Mouse (Mus musculus): ENCODE data around the gene Trim52. TPM values are rescaled to one million over a fixed set of nuclear protein-coding genes. Genes with fewer than 3 reads are reported as not detected.
"Not testable (repeated sequence)": the region's sequence is repeated elsewhere in the genome, so short reads cannot be mapped to it uniquely, and the experiment has no call there.

Trim52 gene
- total RNA-seq (2021) = not detected
- long read RNA-seq, experiment 1 = 0 reads
- long read RNA-seq, experiment 2 = 0 reads

GRCm38 (mm10) chr14:106105980-106106379 lies at the start of gene Trim52:
Trim52 (plus strand) TSS chr14:106106198.
- DNase-seq (ENCODE audit: low spot score in 2 of 2) = no peak

DNA sequence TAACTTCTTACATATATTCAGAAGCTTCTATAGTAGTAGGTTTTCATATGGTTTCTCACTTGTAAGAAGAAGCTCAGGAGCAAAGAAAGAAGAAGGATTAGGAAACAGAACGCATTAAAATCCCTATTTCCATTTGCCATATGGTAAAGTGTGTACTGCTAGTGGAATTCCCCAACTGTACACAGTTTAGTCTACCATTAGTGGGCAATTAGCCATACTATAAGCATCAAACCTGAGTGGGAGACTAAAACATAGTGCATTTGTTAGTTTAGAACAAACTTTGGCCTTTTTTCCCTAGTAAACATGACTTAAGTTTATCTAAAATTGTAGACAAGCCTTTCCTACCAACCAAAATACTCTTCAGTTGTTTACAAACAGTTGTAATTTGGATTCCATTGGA lies 33.4 kb upstream of the Trim52 start:
- no peak for DNase-seq (ENCODE audit: low spot score in 2 of 2)

DNA sequence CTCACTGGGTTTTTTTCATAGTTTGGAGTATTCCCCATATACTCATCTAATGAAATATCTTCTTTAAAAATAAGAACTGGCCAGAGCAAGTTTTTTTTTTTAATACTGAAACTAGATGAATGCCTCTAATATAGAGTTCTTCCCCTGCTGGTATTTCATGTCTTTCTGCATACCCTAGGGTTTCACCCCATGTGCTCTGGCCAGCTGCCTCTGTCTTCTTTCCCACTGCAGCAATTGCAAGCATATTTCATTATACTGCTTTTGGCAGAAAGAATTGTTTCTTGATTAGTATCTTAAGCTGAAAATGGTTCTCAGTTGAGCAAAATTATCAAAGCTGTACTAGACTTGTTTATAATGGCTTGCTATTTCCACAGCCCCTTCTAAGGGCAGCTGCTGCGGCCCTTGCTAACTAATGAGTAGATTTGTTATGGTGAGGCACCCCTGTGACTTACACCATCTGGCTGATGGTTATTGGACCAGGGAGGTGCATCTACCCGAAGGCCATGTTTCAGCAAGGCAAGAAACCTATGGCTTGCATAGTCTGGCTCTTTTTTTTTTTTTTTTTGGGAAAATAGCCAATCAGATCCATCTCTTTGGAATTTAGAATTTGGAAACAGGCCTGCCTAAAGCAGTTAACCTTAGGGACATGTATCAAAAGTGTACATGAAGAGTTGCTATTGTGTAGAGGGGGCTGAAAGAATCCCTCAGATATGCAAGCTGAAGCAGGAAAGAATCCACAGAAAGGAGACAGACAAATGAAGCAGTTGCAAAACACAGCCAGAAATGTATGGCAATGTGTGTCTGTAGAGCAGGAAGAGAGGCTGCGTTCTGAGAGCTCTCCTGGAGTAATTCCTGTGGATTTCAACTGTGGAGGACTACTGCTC lies 30.6 kb upstream of the Trim52 start:
- no peak for DNase-seq (ENCODE audit: low spot score in 2 of 2)

GRCm38 (mm10) chr14:106088480-106089037 lies 17.4 kb upstream of the Trim52 start:
- no peak for DNase-seq (ENCODE audit: low spot score in 2 of 2)

DNA sequence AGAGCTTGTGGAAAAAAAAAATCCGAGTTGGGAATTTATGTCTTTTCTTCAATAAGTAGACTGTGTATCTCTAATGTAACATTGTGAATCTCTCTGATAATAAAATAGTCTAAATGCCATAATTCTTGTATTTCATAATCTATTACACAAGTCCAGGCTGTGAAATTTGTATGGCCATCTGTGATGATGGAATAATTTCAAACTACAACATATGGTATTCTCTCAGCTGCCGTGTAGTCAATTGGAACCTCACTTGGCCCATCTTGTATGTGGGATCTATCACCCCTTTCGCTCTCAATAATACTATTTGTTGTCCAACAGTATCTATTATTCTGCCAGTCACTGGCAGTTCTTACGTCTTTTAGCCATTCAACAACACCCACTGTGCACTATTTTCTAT lies 9.2 kb upstream of the Trim52 start:
- no peak for DNase-seq (ENCODE audit: low spot score in 2 of 2)

DNA sequence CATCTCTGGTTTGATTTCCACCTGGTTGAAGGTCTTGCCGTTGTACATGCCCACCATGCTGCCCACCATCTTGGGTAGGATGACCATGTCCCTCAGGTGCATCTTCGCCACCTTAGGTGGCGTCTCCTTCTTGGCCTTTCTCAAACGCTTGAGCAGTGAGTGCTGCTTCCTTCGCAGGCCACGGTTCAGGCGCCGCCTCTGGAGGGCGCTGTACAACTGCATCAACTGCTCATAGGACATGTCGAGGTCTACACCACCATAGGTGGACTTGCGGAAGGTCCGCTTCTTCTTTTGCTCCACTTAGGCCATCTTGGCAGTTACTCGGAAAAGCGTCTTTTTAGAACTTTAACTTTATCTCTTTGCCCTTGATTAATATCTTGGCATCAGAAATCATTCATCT lies 5.1 kb upstream of the Trim52 start:
- no peak for DNase-seq (ENCODE audit: low spot score in 2 of 2)

- no peak for DNase-seq (ENCODE audit: low spot score in 2 of 2)
These were observed 427 bp downstream of the Trim52 start for GRCm38 (mm10) chr14:106106425-106106824.

- no peak for DNase-seq (ENCODE audit: low spot score in 2 of 2)
These were observed 13.4 kb downstream of the Trim52 start for GRCm38 (mm10) chr14:106119371-106119770.

GRCm38 (mm10) chr14:106136272-106136671 lies 30.3 kb downstream of the Trim52 start:
- no peak for DNase-seq (ENCODE audit: low spot score in 2 of 2)

DNA sequence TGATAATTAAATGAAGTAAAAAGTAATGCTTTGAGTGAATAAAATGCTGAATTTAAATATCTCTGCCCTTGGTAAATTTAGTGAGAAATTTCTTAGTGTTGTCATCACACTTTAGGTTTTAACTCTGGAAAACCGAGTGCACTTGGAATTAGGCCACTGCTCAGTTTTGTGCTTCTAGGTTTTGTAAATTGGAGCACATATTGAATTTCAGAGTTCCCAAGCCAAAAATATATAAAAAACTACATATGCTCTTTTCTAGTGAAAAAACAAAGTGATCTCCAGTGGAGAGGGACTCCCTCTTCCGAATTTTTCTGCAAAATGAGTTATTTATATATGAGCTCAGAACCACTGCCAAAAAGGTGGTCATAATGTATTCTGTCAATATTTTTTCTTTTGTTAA lies 45.2 kb downstream of the Trim52 start:
- no peak for DNase-seq (ENCODE audit: low spot score in 2 of 2)

GRCm38 (mm10) chr14:106154879-106155576 lies 49.0 kb downstream of the Trim52 start:
- DNase-seq (ENCODE audit: low spot score in 2 of 2) = no peak

- no peak for DNase-seq (ENCODE audit: low spot score in 2 of 2)
These were observed 50.5 kb downstream of the Trim52 start for GRCm38 (mm10) chr14:106156533-106156932.

DNA sequence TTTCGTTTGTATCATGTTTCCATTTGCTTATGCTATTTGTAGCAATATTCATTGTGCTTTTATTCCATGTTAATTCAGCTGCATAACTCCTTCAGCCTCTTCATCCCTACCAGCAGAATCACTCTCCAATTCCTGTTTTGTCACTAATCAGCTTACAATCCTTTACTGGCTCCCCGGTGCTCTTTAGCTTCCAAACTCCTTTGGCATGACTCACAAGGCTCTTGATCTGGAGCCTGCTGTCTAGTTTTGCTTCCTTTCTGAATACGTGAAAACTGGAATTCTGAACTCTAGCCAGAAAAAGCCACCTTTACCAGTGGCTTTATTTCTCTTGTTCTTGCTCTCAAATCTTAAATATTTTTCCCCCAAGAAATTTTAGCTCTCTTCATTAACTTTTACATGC lies 56.3 kb downstream of the Trim52 start:
- DNase-seq (ENCODE audit: low spot score in 2 of 2) = no peak

- DNase-seq (ENCODE audit: low spot score in 2 of 2) = no peak
These were observed 57.2 kb downstream of the Trim52 start for GRCm38 (mm10) chr14:106163196-106163595.

- DNase-seq (ENCODE audit: low spot score in 2 of 2) = not testable (repeated sequence)
These were observed 57.9 kb downstream of the Trim52 start for GRCm38 (mm10) chr14:106163933-106164332.

DNA sequence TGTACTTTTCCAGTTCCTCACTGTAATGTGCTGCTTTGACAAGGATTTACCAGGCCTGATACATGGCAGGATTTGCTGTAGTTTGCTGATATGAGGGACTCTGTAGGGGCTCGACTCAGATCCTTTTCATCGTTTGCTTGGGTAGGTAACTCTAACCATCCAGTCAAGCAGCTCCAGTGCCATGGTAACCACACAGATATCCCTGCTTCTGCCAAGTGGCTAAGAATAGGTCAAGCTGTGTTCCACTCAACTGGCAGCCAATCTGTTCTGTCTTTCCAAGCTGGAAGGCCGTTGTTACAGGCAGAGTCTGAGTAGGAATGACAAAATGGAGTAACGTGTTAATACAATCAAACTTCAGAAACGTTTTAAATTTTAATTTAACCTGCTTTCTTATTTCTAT lies 70.9 kb downstream of the Trim52 start:
- no peak for DNase-seq (ENCODE audit: low spot score in 2 of 2)

GRCm38 (mm10) chr14:106178245-106178644 lies 72.2 kb downstream of the Trim52 start:
- no peak for DNase-seq (ENCODE audit: low spot score in 2 of 2)

GRCm38 (mm10) chr14:106179102-106179727 lies 73.2 kb downstream of the Trim52 start:
- DNase-seq (ENCODE audit: low spot score in 2 of 2) = no peak

- no peak for DNase-seq (ENCODE audit: low spot score in 2 of 2)
These were observed 73.7 kb downstream of the Trim52 start for GRCm38 (mm10) chr14:106179728-106180125.

GRCm38 (mm10) chr14:106180616-106181015 lies 74.6 kb downstream of the Trim52 start:
- no peak for DNase-seq (ENCODE audit: low spot score in 2 of 2)

DNA sequence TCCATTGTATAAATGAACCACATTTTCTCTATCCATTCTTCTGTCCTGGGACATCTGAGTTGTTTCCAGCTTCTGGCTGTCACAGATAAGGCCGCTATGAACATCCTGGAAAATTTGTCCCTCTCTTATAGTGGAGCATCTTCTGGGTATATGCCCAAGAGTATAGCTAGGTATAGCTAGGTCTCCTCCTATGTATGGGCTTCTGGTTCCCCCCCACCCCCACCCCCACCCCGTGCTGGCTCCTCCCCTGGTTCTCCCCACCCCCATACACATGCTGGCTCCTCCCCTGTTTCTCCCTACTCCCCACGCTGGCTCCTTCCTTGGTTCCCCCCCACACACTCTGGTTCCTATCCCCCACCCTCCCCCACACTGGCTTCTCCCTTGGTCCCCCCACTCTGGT lies 78.0 kb downstream of the Trim52 start:
- no peak for DNase-seq (ENCODE audit: low spot score in 2 of 2)

Measured in adrenal gland, adult 18-20 months (tissue).